Mouse (Mus musculus): ENCODE data around the gene Cops8. TPM values are rescaled to one million over a fixed set of nuclear protein-coding genes. Genes with fewer than 3 reads are reported as not detected.

The Cops8 gene
- polyA plus RNA-seq, 1 experiment from 2014 or later, result 149 TPM

DNA sequence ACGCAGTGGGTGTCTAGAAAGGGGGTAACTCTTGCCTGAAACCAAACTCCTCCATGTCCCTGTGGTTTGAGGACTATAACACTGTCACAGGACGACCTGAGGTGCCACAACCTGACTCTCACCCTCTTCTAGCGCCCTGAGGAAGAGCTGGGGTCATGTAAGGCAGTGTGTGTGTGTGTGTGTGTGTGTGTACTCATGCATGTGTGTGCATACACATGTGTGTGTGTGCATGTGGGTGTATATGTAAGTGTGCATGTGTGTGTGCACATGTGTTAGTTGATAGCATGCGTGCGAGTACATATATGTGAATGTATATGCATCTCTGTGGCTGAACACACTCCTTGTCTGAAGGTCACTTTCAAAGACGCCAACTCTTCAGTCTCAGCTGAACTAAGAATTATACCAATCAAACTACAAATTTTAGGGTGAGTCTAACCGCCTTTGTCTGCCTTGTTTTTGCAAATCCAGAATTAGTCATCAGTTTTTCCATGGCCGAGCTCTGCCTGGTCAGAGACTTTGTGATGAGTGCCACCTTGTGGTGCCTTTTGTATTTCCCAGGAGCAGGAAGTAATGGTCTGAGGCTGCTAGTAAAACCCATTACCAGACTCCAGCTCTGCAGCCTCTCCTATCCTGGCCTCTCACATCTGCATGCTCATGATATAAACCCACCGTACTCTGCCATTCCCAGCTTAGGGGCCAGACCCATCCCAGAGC is 14.6 kb upstream of the Cops8 start:
- Histone ChIP-seq H3K4me1 (ENCODE audit: insufficient read depth, low read length) (peaks cover 6% of the 10 kb centered on the region; the same call in 1 of the 2 replicates), H3K4me2 (replicated peaks; ENCODE audit: low read depth, low read length) (no peak overlapping the region), H3K4me3 (ENCODE audit: low read length) (no peak overlapping the region), H3K9ac (replicated peaks; ENCODE audit: low read length) (no peak overlapping the region), H3K9me3 (ENCODE audit: low read length) (no peaks in the 10 kb centered on the region), H3K27ac (ENCODE audit: low read length) (no peak overlapping the region), H3K27me3 (ENCODE audit: insufficient read depth, low read length) (no peaks in the 10 kb centered on the region; the same call in 1 of the 2 replicates), H3K36me3 (ENCODE audit: insufficient read depth, low read length) (no peaks in the 10 kb centered on the region)
- WGBS, result 57% methylated on average over 9 of the region's 9 CpGs
- peak; percentile 43 for ATAC-seq (ENCODE audit: low FRiP score, low TSS enrichment)

DNA sequence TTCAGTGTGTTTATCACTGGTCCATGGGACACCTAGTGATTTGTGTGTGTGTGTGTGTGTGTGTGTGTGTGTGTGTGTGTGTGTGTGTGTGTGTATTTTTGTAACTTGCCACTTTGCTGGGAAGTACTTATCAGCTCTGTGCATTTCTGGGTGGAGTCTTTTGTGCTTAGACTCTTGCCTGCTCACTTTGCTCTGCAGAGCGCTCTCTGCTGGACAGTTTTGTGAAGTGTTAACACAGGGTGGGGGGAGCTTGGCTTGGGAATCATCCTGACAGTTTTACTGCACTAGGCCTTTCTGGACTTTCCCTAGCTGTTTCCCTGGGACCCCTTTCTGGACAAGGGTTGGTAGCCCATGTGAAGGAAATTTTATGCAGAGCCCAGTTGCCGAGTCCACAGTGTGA is 12.0 kb upstream of the Cops8 start:
- Histone ChIP-seq H3K36me3 (ENCODE audit: insufficient read depth, low read length) (no peaks in the 10 kb centered on the region), H3K9me3 (ENCODE audit: low read length) (0 out of 2 replicates have a peak, but pooled peaks cover 2% of the 10 kb centered on the region)

DNA sequence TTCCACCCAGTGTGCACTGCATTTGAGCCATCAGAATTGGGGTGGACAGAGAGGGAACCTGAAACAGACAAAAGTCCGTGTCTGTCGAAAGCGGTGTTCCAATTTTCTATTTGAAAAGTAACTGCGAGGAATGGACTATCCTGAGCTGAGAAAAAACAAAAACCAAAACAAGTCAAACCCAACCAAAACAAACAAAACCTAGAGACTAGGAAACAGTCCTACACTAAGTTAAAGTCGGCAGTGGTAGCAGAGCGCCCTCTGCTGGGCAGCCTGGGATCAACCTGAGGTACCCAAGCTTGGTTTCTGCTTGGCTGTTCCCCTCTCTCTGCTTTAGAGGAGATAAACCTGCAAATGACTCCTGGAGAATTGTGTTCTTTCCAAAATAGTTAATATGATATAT is 10.0 kb upstream of the Cops8 start:
- no peak overlapping the region for H3K27ac ChIP-seq (ENCODE audit: low read length)
- H3K4me2 ChIP-seq (replicated peaks; ENCODE audit: low read depth, low read length), result no peak overlapping the region
- ATAC-seq (ENCODE audit: low FRiP score, low TSS enrichment), result no peak; the same call in 1 of the 2 replicates
- H3K9ac ChIP-seq (replicated peaks; ENCODE audit: low read length), result 0 out of 2 replicates have a peak overlapping the region, but pooled peaks have one; percentile 12
- H3K36me3 ChIP-seq (ENCODE audit: insufficient read depth, low read length), result no peaks in the 10 kb centered on the region
- H3K4me3 ChIP-seq (ENCODE audit: low read length), result no peak overlapping the region
- peaks cover 4% of the 10 kb centered on the region for H3K27me3 ChIP-seq (ENCODE audit: insufficient read depth, low read length)
- H3K9me3 ChIP-seq (ENCODE audit: low read length), result 0 out of 2 replicates have a peak, but pooled peaks cover 2% of the 10 kb centered on the region
- H3K4me1 ChIP-seq (ENCODE audit: insufficient read depth, low read length), result no peaks in the 10 kb centered on the region
- WGBS, result 21% methylated on average over 6 of the region's 6 CpGs

More for the DNA sequence above, 12.0 kb upstream of the Cops8 start:
- no peak overlapping the region for H3K9ac ChIP-seq (replicated peaks; ENCODE audit: low read length)
- no peak overlapping the region for H3K4me3 ChIP-seq (ENCODE audit: low read length)
- ATAC-seq (ENCODE audit: low FRiP score, low TSS enrichment), result no peak
- H3K4me1 ChIP-seq (ENCODE audit: insufficient read depth, low read length), result 0 out of 2 replicates have a peak, but pooled peaks cover 6% of the 10 kb centered on the region
- WGBS, result 29% methylated on average over 2 of the region's 2 CpGs
- H3K4me2 ChIP-seq (replicated peaks; ENCODE audit: low read depth, low read length), result no peak overlapping the region
- peaks cover 4% of the 10 kb centered on the region for H3K27me3 ChIP-seq (ENCODE audit: insufficient read depth, low read length)
- no peak overlapping the region for H3K27ac ChIP-seq (ENCODE audit: low read length)

DNA sequence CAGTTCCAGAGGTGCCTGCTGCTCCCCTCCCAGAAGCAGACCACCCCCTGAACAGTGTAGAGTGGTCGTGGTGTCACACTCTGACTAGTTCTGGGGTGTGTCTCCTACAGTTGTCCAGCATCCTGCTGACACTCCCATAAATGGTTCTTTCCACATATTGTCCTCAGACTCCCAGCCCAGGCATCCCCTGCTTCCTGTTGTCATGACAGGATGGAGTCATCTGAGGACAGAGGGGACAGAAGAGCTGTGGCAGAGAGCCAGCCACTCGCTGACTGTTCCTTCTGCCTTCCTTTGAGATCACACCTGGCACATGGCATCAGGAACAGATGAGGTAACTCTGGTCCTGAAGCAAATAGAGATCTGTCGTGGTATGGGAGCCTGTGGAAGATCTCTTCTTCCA is 3.6 kb upstream of the Cops8 start:
- H3K9me3 ChIP-seq (ENCODE audit: low read length), result peaks cover 2% of the 10 kb centered on the region; the same call in 1 of the 2 replicates

DNA sequence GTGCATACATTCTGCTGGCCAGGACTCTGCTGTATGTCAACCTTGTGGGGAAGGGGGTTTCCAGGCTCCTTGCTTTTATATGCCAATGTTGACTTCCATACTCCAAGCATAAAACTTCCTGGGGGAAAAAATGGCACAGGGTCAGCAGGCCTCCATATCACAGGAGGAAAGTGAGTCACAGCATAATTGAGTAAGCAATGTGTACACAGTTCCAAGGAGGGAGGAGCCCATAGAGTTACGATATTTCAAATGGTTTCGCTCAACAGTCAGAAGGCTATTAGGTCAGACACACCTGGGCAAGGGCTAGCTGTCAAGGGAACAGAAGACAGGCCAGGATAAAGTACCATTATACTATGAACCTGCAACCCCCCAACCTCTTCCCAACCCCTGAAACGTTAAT is 1.7 kb upstream of the Cops8 start:
- no peak overlapping the region for H3K27ac ChIP-seq (ENCODE audit: low read length)
- no peak for ATAC-seq (ENCODE audit: low FRiP score, low TSS enrichment)
- 71% methylated on average over 3 of the region's 3 CpGs for WGBS

More for the DNA sequence above, 3.6 kb upstream of the Cops8 start:
- no peaks in the 10 kb centered on the region for H3K36me3 ChIP-seq (ENCODE audit: insufficient read depth, low read length)
- no peak overlapping the region for H3K27ac ChIP-seq (ENCODE audit: low read length)
- no peak overlapping the region for H3K4me3 ChIP-seq (ENCODE audit: low read length)
- no peak for ATAC-seq (ENCODE audit: low FRiP score, low TSS enrichment)
- H3K4me1 ChIP-seq (ENCODE audit: insufficient read depth, low read length), result peaks cover 4% of the 10 kb centered on the region
- WGBS, result 45% methylated on average over 3 of the region's 3 CpGs
- no peak overlapping the region for H3K9ac ChIP-seq (replicated peaks; ENCODE audit: low read length)
- H3K4me2 ChIP-seq (replicated peaks; ENCODE audit: low read depth, low read length), result no peak overlapping the region
- no peaks in the 10 kb centered on the region for H3K27me3 ChIP-seq (ENCODE audit: insufficient read depth, low read length)

DNA sequence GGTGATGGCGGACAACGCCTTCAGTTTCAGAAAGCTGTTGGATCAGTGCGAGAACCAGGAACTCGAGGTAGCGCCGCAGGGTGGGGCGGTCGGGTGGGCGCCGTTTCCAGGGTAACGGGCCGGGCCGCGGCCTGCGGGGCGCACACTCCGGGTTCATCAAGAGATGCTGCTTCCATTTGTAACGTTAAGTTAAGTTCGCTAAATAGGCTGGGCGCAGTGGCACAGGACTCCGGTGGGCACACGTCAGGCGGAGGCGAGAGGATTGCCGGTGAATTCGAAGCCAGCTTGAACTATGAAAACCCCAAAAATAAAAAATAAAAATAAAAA is 743 bp downstream of the Cops8 start:
- Histone ChIP-seq H3K4me2 (replicated peaks; ENCODE audit: low read depth, low read length) (peak overlapping the region; percentile 79), H3K36me3 (ENCODE audit: insufficient read depth, low read length) (peaks cover 21% of the 10 kb centered on the region), H3K4me1 (ENCODE audit: insufficient read depth, low read length) (peaks cover 6% of the 10 kb centered on the region), H3K9me3 (ENCODE audit: low read length) (no peaks in the 10 kb centered on the region), H3K27ac (ENCODE audit: low read length) (peak overlapping the region; percentile 54; the same call in 1 of the 2 replicates), H3K4me3 (ENCODE audit: low read length) (peak overlapping the region; percentile 87), H3K9ac (replicated peaks; ENCODE audit: low read length) (peak overlapping the region; percentile 90), H3K27me3 (ENCODE audit: insufficient read depth, low read length) (no peaks in the 10 kb centered on the region)
- under 1% methylated on average over 26 of the region's 26 CpGs for WGBS
- peak; percentile 58; the same call in 1 of the 2 replicates for ATAC-seq (ENCODE audit: low FRiP score, low TSS enrichment)

More for the DNA sequence above, 1.7 kb upstream of the Cops8 start:
- Histone ChIP-seq H3K4me2 (replicated peaks; ENCODE audit: low read depth, low read length) (no peak overlapping the region), H3K9me3 (ENCODE audit: low read length) (no peaks in the 10 kb centered on the region; the same call in 1 of the 2 replicates), H3K4me1 (ENCODE audit: insufficient read depth, low read length) (peaks cover 6% of the 10 kb centered on the region), H3K36me3 (ENCODE audit: insufficient read depth, low read length) (no peaks in the 10 kb centered on the region), H3K9ac (replicated peaks; ENCODE audit: low read length) (no peak overlapping the region), H3K4me3 (ENCODE audit: low read length) (no peak overlapping the region), H3K27me3 (ENCODE audit: insufficient read depth, low read length) (no peaks in the 10 kb centered on the region)

DNA sequence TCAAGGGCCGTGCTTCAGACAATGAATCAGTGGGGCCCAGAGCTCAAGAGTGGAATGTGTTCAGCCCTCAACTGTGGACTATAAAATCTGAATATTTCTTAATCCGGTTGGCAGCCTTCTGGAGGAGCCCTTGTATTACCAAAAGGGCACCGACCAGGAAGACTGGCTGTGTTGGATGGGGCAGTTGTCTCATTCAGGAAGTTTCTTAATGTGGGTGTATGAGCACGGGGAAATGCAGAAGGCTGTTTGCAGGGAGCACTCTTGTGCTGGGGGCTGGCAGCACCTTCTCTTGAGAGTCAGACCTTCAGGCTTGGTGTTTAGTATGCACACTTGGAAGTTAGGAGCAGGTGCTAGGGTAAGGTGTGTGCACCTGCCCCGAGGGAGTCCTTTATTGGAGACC is 6.6 kb downstream of the Cops8 start:
- WGBS, result 90% methylated on average over 5 of the region's 5 CpGs
- no peaks in the 10 kb centered on the region; the same call in 1 of the 2 replicates for H3K4me1 ChIP-seq (ENCODE audit: insufficient read depth, low read length)
- no peak overlapping the region for H3K27ac ChIP-seq (ENCODE audit: low read length)
- H3K27me3 ChIP-seq (ENCODE audit: insufficient read depth, low read length), result no peaks in the 10 kb centered on the region
- H3K9ac ChIP-seq (replicated peaks; ENCODE audit: low read length), result no peak overlapping the region
- no peak overlapping the region for H3K4me3 ChIP-seq (ENCODE audit: low read length)
- H3K36me3 ChIP-seq (ENCODE audit: insufficient read depth, low read length), result peaks cover 70% of the 10 kb centered on the region
- H3K4me2 ChIP-seq (replicated peaks; ENCODE audit: low read depth, low read length), result no peak overlapping the region
- ATAC-seq (ENCODE audit: low FRiP score, low TSS enrichment), result no peak
- H3K9me3 ChIP-seq (ENCODE audit: low read length), result no peaks in the 10 kb centered on the region

DNA sequence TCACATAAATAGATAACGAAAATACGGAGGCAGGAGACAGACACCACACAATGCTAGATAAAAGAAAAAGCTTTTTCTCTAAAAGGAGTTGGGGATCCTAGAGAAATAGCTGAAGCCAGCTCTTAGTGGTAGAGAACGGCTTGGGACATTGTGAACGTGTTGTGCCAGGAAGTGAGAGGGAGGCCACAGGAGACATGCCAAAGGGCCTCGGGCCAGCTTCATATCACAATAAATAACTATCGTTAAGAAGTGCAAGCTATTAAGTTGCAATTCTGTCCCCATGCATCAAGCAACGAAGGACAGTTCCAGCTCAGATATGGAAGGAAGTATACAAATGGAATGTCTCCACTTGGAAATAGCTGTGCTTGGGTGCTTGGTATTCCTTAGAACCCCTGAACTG is 14.5 kb downstream of the Cops8 start:
- Histone ChIP-seq H3K27ac (ENCODE audit: low read length) (no peak overlapping the region), H3K27me3 (ENCODE audit: insufficient read depth, low read length) (no peaks in the 10 kb centered on the region)

DNA sequence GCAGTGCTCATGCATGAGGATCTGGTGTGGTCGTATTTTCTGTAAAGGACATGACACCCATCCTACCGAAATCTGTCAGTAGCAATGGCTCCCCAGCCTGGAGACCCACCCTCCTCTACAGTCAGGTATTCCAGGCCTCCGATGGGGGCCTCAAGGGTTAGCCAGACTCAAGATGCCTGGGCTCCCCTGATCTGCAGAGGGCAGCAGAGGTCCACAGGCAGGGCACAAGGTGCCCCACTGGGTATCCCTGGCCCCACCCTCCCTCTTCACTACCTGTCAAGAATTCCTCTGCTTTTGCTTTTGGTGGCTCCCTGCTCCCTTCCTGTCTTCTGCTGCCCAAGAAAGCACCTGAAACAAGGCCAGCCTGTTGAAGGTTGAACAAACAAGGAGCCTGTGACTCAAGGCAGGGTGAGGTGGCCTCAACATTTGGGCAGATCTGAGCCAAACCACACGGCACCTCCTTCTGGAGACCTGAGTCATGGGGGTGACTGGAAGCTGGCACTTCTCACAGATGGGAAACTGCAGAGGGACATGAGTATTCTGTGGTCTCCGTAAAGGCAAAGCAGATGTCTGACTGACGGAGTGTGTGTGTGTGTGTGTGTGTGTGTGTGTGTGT is 30.7 kb downstream of the Cops8 start:
- Histone ChIP-seq H3K27me3 (ENCODE audit: insufficient read depth, low read length) (no peaks in the 10 kb centered on the region; the same call in 1 of the 2 replicates), H3K4me1 (ENCODE audit: insufficient read depth, low read length) (no peaks in the 10 kb centered on the region), H3K4me3 (ENCODE audit: low read length) (no peak overlapping the region), H3K9me3 (ENCODE audit: low read length) (no peaks in the 10 kb centered on the region), H3K9ac (replicated peaks; ENCODE audit: low read length) (no peak overlapping the region), H3K27ac (ENCODE audit: low read length) (no peak overlapping the region), H3K36me3 (ENCODE audit: insufficient read depth, low read length) (no peaks in the 10 kb centered on the region), H3K4me2 (replicated peaks; ENCODE audit: low read depth, low read length) (no peak overlapping the region)
- 78% methylated on average over 6 of the region's 6 CpGs for WGBS
- no peak for ATAC-seq (ENCODE audit: low FRiP score, low TSS enrichment)

More for the DNA sequence above, 14.5 kb downstream of the Cops8 start:
- Histone ChIP-seq H3K4me3 (ENCODE audit: low read length) (no peak overlapping the region), H3K4me2 (replicated peaks; ENCODE audit: low read depth, low read length) (no peak overlapping the region), H3K9ac (replicated peaks; ENCODE audit: low read length) (no peak overlapping the region), H3K36me3 (ENCODE audit: insufficient read depth, low read length) (peaks cover 22% of the 10 kb centered on the region), H3K9me3 (ENCODE audit: low read length) (no peaks in the 10 kb centered on the region), H3K4me1 (ENCODE audit: insufficient read depth, low read length) (no peaks in the 10 kb centered on the region)
- ATAC-seq (ENCODE audit: low FRiP score, low TSS enrichment), result no peak
- WGBS, result 61% methylated on average over 7 of the region's 7 CpGs

DNA sequence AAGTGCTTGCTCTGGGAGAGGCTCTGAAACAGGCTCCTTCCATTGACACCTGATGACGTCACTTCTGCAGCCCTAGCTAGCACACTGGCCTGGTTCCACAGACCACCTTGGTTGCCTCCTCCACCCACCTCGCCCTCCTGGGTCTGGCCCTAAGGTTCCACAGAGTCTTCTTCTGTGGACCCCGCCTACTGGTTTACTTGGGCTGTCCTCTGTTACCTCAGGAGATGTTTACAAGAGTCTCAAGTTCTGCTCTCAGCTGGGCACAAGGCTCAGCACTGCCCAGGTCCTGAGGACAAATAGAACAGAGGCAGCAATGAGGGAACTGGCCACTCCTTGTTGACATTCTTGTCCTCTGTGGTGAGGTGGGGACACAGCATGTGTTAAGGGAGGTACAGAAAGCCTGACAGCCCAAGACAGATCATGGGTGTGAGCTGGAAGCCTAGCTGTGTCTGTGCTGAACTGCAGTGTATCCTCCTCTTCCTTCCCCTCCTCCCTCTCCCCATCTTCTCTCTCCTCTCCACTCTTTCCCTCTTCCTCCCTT is 31.5 kb downstream of the Cops8 start:
- H3K27me3 ChIP-seq (ENCODE audit: insufficient read depth, low read length), result no peaks in the 10 kb centered on the region; the same call in 1 of the 2 replicates
- H3K4me2 ChIP-seq (replicated peaks; ENCODE audit: low read depth, low read length), result no peak overlapping the region
- no peaks in the 10 kb centered on the region for H3K36me3 ChIP-seq (ENCODE audit: insufficient read depth, low read length)
- ATAC-seq (ENCODE audit: low FRiP score, low TSS enrichment), result no peak
- H3K4me1 ChIP-seq (ENCODE audit: insufficient read depth, low read length), result no peaks in the 10 kb centered on the region
- H3K4me3 ChIP-seq (ENCODE audit: low read length), result no peak overlapping the region
- no peaks in the 10 kb centered on the region for H3K9me3 ChIP-seq (ENCODE audit: low read length)
- 69% methylated on average over 3 of the region's 3 CpGs for WGBS
- H3K27ac ChIP-seq (ENCODE audit: low read length), result no peak overlapping the region
- H3K9ac ChIP-seq (replicated peaks; ENCODE audit: low read length), result no peak overlapping the region

Measured in kidney, embryonic 16.5 days (tissue).